Mouse (Mus musculus): Measurements from ENCODE around the gene Blcap.

DNA sequence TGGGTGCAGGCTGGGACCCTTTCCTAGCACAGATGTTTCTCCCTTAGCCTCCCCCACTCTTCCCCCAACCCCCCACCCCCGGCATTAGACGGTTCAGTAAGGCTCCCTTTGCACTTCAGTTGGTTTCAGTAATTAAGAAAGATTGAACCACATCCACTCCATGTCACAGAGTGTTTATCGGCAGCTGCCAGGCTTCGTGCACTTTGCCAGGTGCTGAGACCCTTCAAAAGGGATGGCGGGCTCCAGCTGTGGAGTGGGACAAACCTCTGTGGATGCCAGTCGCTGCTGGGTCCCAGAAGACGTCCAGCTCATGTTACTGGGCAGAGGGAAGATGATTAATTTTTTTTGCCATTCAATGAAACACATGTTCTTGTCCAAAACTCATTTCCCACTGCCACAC, 52.6 kb downstream of the Blcap start:
- TF ChIP-seq CTCF (IDR thresholded peaks at IDR 0.05; ENCODE audit: borderline replicate concordance, control insufficient read depth, extremely low read depth, insufficient read depth, low read length, poor library complexity): no peak
- no peak for TF ChIP-seq POLR2A (IDR thresholded peaks at IDR 0.05; ENCODE audit: control insufficient read depth, extremely low read depth, insufficient read depth, low read length, poor library complexity)

Data from thymus, adult 2 months (tissue).